Mouse (Mus musculus) heart, adult 2 months (tissue): ENCODE results near the gene Strbp. TPM values are rescaled to one million over a fixed set of nuclear protein-coding genes. Genes with fewer than 3 reads are reported as not detected.
A peak's percentile ranks its signal among the peaks of the same experiment; 100 is the strongest.

Source experiments
- DNase-seq, 2 experiments: peaks; one replicate each; pipeline ENCODE4 v3.0.0; 2021
- H3K27ac ChIP-seq: fragments of 200-600 bp; 2 replicates; pipeline ENCODE4 v1.8.1; 2022
- H3K27me3 ChIP-seq: fragments of 200-500 bp; 2 replicates; pipeline ENCODE4 v1.6.1; 2012; ENCODE audit warnings: mild to moderate bottlenecking, low read length, inconsistent platforms, mixed read lengths; ENCODE audit not compliant: control insufficient read depth, insufficient read depth
- H3K36me3 ChIP-seq: fragments of 200-500 bp; 2 replicates; pipeline ENCODE4 v1.6.1; 2012; ENCODE audit warnings: low read length, inconsistent platforms; ENCODE audit not compliant: control insufficient read depth, insufficient read depth
- H3K4me1 ChIP-seq: fragments of 200-500 bp; 2 replicates; pipeline ENCODE4 v1.6.1; 2011; ENCODE audit warnings: low read length; ENCODE audit not compliant: control insufficient read depth, insufficient read depth
- H3K4me3 ChIP-seq: fragments of 200-600 bp; 2 replicates; pipeline ENCODE4 v1.8.1; 2022
- H3K79me2 ChIP-seq: fragments of 200-500 bp; replicated peaks from 2 replicates; pipeline ENCODE4 v1.6.1; 2012; ENCODE audit warnings: mild to moderate bottlenecking, inconsistent platforms, low read length, moderate library complexity, mixed read lengths; ENCODE audit not compliant: control insufficient read depth, insufficient read depth
- H3K9ac ChIP-seq: fragments of 200-500 bp; 2 replicates; pipeline ENCODE4 v1.6.1; 2012; ENCODE audit warnings: low read depth, mild to moderate bottlenecking, control low read depth, inconsistent platforms, low read length, mixed read lengths
- CTCF ChIP-seq: fragments of 200-600 bp; IDR thresholded peaks from 2 replicates; pipeline ENCODE4 v1.8.1; 2022; ENCODE audit warnings: antibody characterized with exemption, mild to moderate bottlenecking, moderate library complexity
- EP300 ChIP-seq: fragments of 200-500 bp; IDR thresholded peaks from 2 replicates; pipeline ENCODE4 v1.6.1; 2011; ENCODE audit warnings: low read depth, low read length, control low read depth; ENCODE audit not compliant: insufficient read depth
- POLR2A ChIP-seq: fragments of 200-500 bp; IDR thresholded peaks from 2 replicates; pipeline ENCODE4 v1.6.1; 2011; ENCODE audit warnings: mild to moderate bottlenecking, low read depth, low read length, control low read depth; ENCODE audit not compliant: insufficient read depth
- WGBS: fragments of 180-500 bp; shearing (Covaris S2); methylation state at CpG from one replicate; pipeline ENCODE4 v1.1.7; 2018; 5-methylcytosine and 5-hydroxymethylcytosine counted together
- intact Hi-C: fragments of 180-260 bp; cut with DNase I; formaldehyde crosslinking; loops from one replicate; pipeline ENCODE4 v1.15.1; 2025
- polyA plus RNA-seq: library from polyadenylated mRNA; depleted of rRNA; stranded (reverse); fragments of >200 nt; gene quantifications from 2 replicates; pipeline ENCODE4 v1.2.3, GENCODE M21; 2012
- total RNA-seq, 2 experiments: library from RNA; stranded (reverse); gene quantifications; 2 replicates each; pipeline ENCODE4 v1.2.3; 2021

Strbp gene
- total and polyA plus RNA-seq, 3 experiments = 1.5 to 20.0 (median 17.4) TPM

- H3K4me3 ChIP-seq = no peak overlapping the region
- peaks cover 14% of the 10 kb centered on the region for H3K36me3 ChIP-seq
- no peak for DNase-seq
- H3K27me3 ChIP-seq = no peaks in the 10 kb centered on the region
- no peaks in the 10 kb centered on the region; the same call in 1 of the 2 replicates for H3K79me2 ChIP-seq
- H3K9ac ChIP-seq = no peak overlapping the region
- TF ChIP-seq POLR2A (no peak), CTCF (no peak), EP300 (no peak)
- intact Hi-C loops = no loop called here
- peak overlapping the region; percentile 16 for H3K27ac ChIP-seq
- H3K4me1 ChIP-seq = peaks cover 5% of the 10 kb centered on the region
These were observed 176.1 kb downstream of the Strbp start for GRCm38 (mm10) chr2:37527587-37527986.

- Histone ChIP-seq H3K9ac (no peak overlapping the region), H3K36me3 (peaks cover 8% of the 10 kb centered on the region), H3K79me2 (no peaks in the 10 kb centered on the region; the same call in 1 of the 2 replicates), H3K4me3 (no peak overlapping the region), H3K27me3 (no peaks in the 10 kb centered on the region), H3K27ac (no peak overlapping the region), H3K4me1 (peaks cover 5% of the 10 kb centered on the region)
- 100% methylated on average over 1 of the region's 1 CpGs for whole genome bisulfite sequencing
- intact Hi-C loops = no loop called here
- no peak for TF ChIP-seq EP300
- no peak for TF ChIP-seq POLR2A
- TF ChIP-seq CTCF = no peak
- no peak for DNase-seq
These were observed 184.4 kb downstream of the Strbp start for GRCm38 (mm10) chr2:37519286-37519640.

- H3K4me3 ChIP-seq = no peak overlapping the region
- H3K27me3 ChIP-seq = no peaks in the 10 kb centered on the region
- WGBS = 73% methylated on average over 4 of the region's 4 CpGs
- no peak for TF ChIP-seq CTCF
- no peak for TF ChIP-seq EP300
- TF ChIP-seq POLR2A = no peak
- H3K4me1 ChIP-seq = peaks cover 5% of the 10 kb centered on the region
- H3K9ac ChIP-seq = no peak overlapping the region
- intact Hi-C loops = no loop called here
- DNase-seq = no peak
- H3K27ac ChIP-seq = no peak overlapping the region
- no peaks in the 10 kb centered on the region; the same call in 1 of the 2 replicates for H3K79me2 ChIP-seq
- H3K36me3 ChIP-seq = peaks cover 8% of the 10 kb centered on the region
These were observed 184.9 kb downstream of the Strbp start for GRCm38 (mm10) chr2:37518561-37519285.

GRCm38 (mm10) chr2:37516922-37517462, 186.7 kb downstream of the Strbp start:
- intact Hi-C loops = no loop called here
- Histone ChIP-seq H3K4me1 (peaks cover 4% of the 10 kb centered on the region), H3K4me3 (no peak overlapping the region), H3K27ac (no peak overlapping the region), H3K36me3 (peaks cover 8% of the 10 kb centered on the region), H3K27me3 (no peaks in the 10 kb centered on the region), H3K79me2 (no peaks in the 10 kb centered on the region), H3K9ac (peak overlapping the region; percentile 24; the same call in 1 of the 2 replicates)
- WGBS = 29% methylated on average over 4 of the region's 4 CpGs
- DNase-seq = peak; percentile 7 to 19
- no peak for TF ChIP-seq EP300
- peak; percentile 30; the same call in 1 of the 2 replicates for TF ChIP-seq CTCF

DNA sequence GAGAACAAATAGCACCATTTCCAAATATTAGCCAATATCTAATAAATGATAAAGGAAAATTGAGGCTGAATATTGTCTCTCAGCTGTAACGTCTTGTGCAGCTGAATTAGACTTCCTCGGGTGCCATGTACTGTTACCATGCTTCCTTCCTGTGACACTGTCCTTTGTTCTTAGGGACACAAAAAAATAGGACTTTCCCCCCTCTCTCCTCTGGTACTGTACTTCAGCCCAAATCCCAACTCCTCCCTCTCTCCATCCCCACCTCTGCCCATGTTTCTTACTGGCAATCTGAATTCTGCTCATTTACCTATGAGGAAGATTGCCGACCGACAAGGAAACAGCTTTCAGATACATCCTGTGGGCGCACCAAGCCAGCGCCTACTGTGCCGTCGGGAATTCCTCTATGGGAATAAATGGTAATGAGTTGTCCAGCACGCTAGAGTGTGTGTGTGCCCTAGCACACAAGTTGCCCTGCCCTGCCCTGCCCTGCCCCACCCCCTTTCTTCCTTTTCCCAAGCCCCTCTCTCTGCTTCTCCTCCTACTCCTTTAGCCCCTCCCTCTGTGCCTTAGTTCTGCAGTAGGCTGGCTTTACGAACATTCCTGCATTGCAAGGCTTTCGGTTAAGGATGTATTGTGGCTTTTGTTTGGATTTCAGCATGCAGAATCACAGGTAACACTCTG, 187.5 kb downstream of the Strbp start, which contains the start of gene Gpr21:
Gene Gpr21 (plus strand): TSS at position 303 of the 681 bp plus-strand sequence.
- intact Hi-C loops = no loop called here
- H3K4me3 ChIP-seq = no peak within 1 kb of the TSS
- WGBS = 40% methylated on average over 11 of the region's 11 CpGs
- TF ChIP-seq POLR2A = no peak
- no peak for TF ChIP-seq EP300
- no peak within 1 kb of the TSS for H3K27ac ChIP-seq
- H3K79me2 ChIP-seq = no peaks in the 10 kb centered on the region
- peaks cover 8% of the 10 kb centered on the region for H3K36me3 ChIP-seq
- H3K9ac ChIP-seq = peak within 1 kb of the TSS; percentile 24; the same call in 1 of the 2 replicates
- no peak for DNase-seq
- no peaks in the 10 kb centered on the region for H3K27me3 ChIP-seq
- peaks cover 4% of the 10 kb centered on the region for H3K4me1 ChIP-seq
